In the genomic region with DNA sequence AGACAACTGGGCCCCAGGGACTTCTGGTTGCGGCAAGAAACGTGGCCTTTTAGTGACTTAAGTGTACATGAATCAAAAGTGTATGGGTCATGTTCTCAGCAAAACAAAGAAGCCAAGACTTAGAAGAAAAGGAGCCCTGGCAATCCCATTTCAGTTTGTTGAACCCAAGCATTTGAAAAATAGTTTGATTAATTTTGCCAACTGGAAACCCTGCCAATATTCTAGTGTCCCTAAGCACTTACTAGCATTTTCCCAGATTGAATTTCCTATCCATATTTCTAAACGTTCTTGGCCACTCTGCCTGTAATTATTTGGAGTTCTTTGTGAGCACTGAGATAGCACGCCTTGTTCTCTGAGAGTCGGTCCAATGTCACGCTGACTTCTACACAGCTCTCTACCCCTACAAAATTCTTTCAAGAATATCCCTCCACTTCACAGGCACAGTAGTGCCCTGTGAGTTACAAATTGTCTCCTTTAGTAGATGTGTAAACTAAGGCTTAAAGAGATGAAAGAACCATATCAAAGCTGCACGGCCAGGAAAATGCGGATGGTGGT, we compare ENCODE assay signal across 14 mouse cellular contexts.
"Had no signal": no experiment of that assay in that cellular context is flagged by ENCODE, and none has a peak within 500 bp of the region (broad histone marks: within the 10 kb centered on the region; RNA-seq: fewer than 3 reads in every experiment).

No protein-coding gene starts in this region.

- H3K27me3 ChIP-seq: limb, embryonic 15.5 days; liver, embryonic 13.5 days; midbrain, embryonic 12.5 days; neural tube, embryonic 13.5 days; stomach, embryonic 15.5 days had no signal

- H3K36me3 ChIP-seq: limb, embryonic 15.5 days; liver, embryonic 13.5 days; midbrain, embryonic 12.5 days; neural tube, embryonic 13.5 days; stomach, embryonic 15.5 days had no signal

- H3K4me1 ChIP-seq: limb, embryonic 15.5 days; liver, embryonic 13.5 days; midbrain, embryonic 12.5 days; stomach, embryonic 15.5 days had no signal

- H3K4me3 ChIP-seq: limb, embryonic 15.5 days; liver, embryonic 13.5 days; midbrain, embryonic 12.5 days; neural tube, embryonic 13.5 days; stomach, embryonic 15.5 days had no signal

- ATAC-seq: midbrain, embryonic 16.5 days had no signal

- H3K4me2 ChIP-seq: limb, embryonic 15.5 days; liver, embryonic 13.5 days; midbrain, embryonic 12.5 days; neural tube, embryonic 13.5 days; stomach, embryonic 15.5 days had no signal

- DNase-seq: kidney, adult 8-10 months; kidney, postnatal 36 days; layer of hippocampus, adult 9-11 months; layer of hippocampus, postnatal 36 days; liver, embryonic 13.5 days; retina, postnatal 1 day; right cerebral cortex, postnatal 4 days; thymus, adult 18-20 months; thymus, postnatal 14 days had no signal

- H3K9ac ChIP-seq: limb, embryonic 15.5 days; liver, embryonic 13.5 days; midbrain, embryonic 12.5 days; neural tube, embryonic 13.5 days; stomach, embryonic 15.5 days had no signal

- H3K9me3 ChIP-seq: limb, embryonic 15.5 days; liver, embryonic 13.5 days; midbrain, embryonic 12.5 days; neural tube, embryonic 13.5 days; stomach, embryonic 15.5 days had no signal

- H3K27ac ChIP-seq: limb, embryonic 15.5 days; liver, embryonic 13.5 days; midbrain, embryonic 12.5 days; neural tube, embryonic 13.5 days; stomach, embryonic 15.5 days had no signal
